Mouse (Mus musculus): ENCODE results near the gene Rasgrp1. TPM values are rescaled to one million over a fixed set of nuclear protein-coding genes. Genes with fewer than 3 reads are reported as not detected.

Rasgrp1 gene
- 100 to 1,000 TPM; 238 to 268 TPM for total RNA-seq (2021)
- long read RNA-seq, full-length matches to known transcripts: 90 of 116 reads
- long read RNA-seq, partial matches to known transcripts: 16 of 116 reads
- long read RNA-seq, other reads (novel, unspliced or antisense): 10 of 116 reads

- peak; percentile 43 to 57 for DNase-seq (ENCODE audit: low spot score in 2 of 2)
Measured at GRCm38 (mm10) chr2:117342547-117343239, at the start of gene Rasgrp1. Rasgrp1 (minus strand) TSS chr2:117343001.

GRCm38 (mm10) chr2:117389925-117390892, 47.4 kb upstream of the Rasgrp1 start:
- peak in 1 of 2 experiments; percentile 13 for DNase-seq (ENCODE audit: low spot score in 2 of 2)

GRCm38 (mm10) chr2:117389460-117389859, 46.7 kb upstream of the Rasgrp1 start:
- no peak for DNase-seq (ENCODE audit: low spot score in 2 of 2)

- no peak for DNase-seq (ENCODE audit: low spot score in 2 of 2)
Measured at GRCm38 (mm10) chr2:117388121-117388520, 45.3 kb upstream of the Rasgrp1 start.

- peak; percentile 14 to 22 for DNase-seq (ENCODE audit: low spot score in 2 of 2)
Measured at GRCm38 (mm10) chr2:117386981-117387705, 44.3 kb upstream of the Rasgrp1 start.

GRCm38 (mm10) chr2:117386036-117386590, 43.3 kb upstream of the Rasgrp1 start:
- peak; percentile 8 to 20 for DNase-seq (ENCODE audit: low spot score in 2 of 2)

- DNase-seq (ENCODE audit: low spot score in 2 of 2): peak; percentile 5 to 16
Measured at GRCm38 (mm10) chr2:117381314-117381713, 38.5 kb upstream of the Rasgrp1 start.

GRCm38 (mm10) chr2:117374293-117374830, 31.6 kb upstream of the Rasgrp1 start:
- DNase-seq (ENCODE audit: low spot score in 2 of 2): no peak

- no peak for DNase-seq (ENCODE audit: low spot score in 2 of 2)
Measured at GRCm38 (mm10) chr2:117371706-117372105, 28.9 kb upstream of the Rasgrp1 start.

- no peak for DNase-seq (ENCODE audit: low spot score in 2 of 2)
Measured at GRCm38 (mm10) chr2:117366478-117366877, 23.7 kb upstream of the Rasgrp1 start.

- no peak for DNase-seq (ENCODE audit: low spot score in 2 of 2)
Measured at GRCm38 (mm10) chr2:117364056-117364455, 21.3 kb upstream of the Rasgrp1 start.

GRCm38 (mm10) chr2:117357939-117358338, 15.1 kb upstream of the Rasgrp1 start:
- DNase-seq (ENCODE audit: low spot score in 2 of 2): no peak

GRCm38 (mm10) chr2:117352305-117353123, 9.7 kb upstream of the Rasgrp1 start:
- no peak for DNase-seq (ENCODE audit: low spot score in 2 of 2)

GRCm38 (mm10) chr2:117350138-117350537, 7.3 kb upstream of the Rasgrp1 start:
- DNase-seq (ENCODE audit: low spot score in 2 of 2): no peak

- DNase-seq (ENCODE audit: low spot score in 2 of 2): no peak
Measured at GRCm38 (mm10) chr2:117343240-117343624, 431 bp upstream of the Rasgrp1 start.

GRCm38 (mm10) chr2:117342090-117342546, 683 bp downstream of the Rasgrp1 start:
- peak; percentile 79 to 86 for DNase-seq (ENCODE audit: low spot score in 2 of 2)

- no peak for DNase-seq (ENCODE audit: low spot score in 2 of 2)
Measured at GRCm38 (mm10) chr2:117338501-117338900, 4.3 kb downstream of the Rasgrp1 start.

GRCm38 (mm10) chr2:117337902-117338301, 4.9 kb downstream of the Rasgrp1 start:
- no peak for DNase-seq (ENCODE audit: low spot score in 2 of 2)

- DNase-seq (ENCODE audit: low spot score in 2 of 2): no peak
Measured at GRCm38 (mm10) chr2:117336946-117337665, 5.7 kb downstream of the Rasgrp1 start.
